Mouse (Mus musculus): ENCODE results near the gene Nlgn1. TPM values are rescaled to one million over a fixed set of nuclear protein-coding genes. Genes with fewer than 3 reads are reported as not detected.

Gene Nlgn1
- polyA plus RNA-seq (2014; fragmentation: Nextera tagmentation; extraction: Ambion mirVana) = 3.2 and 3.6 TPM in 2 replicates

- no peaks in the 10 kb centered on the region for H3K36me3 ChIP-seq (ENCODE audit: control insufficient read depth, insufficient read depth, low read length)
These were observed at the start of gene Nlgn1 for GRCm38 (mm10) chr3:26332400-26333238. Nlgn1 (minus strand) TSS chr3:26332460.

GRCm38 (mm10) chr3:26378272-26378671 is 46.0 kb upstream of the Nlgn1 start:
- no peaks in the 10 kb centered on the region for H3K4me1 ChIP-seq (ENCODE audit: control insufficient read depth, insufficient read depth, low read length)
- no peak overlapping the region for H3K4me2 ChIP-seq (ENCODE audit: low read depth, low read length)
- ATAC-seq (ENCODE audit: low read depth) = no peak
- no peak overlapping the region for H3K4me3 ChIP-seq (ENCODE audit: low read depth, low read length)
- H3K27me3 ChIP-seq (replicated peaks; ENCODE audit: control insufficient read depth, insufficient read depth, low read length) = no peaks in the 10 kb centered on the region
- WGBS = 69% methylated on average over 2 of the region's 2 CpGs
- H3K27ac ChIP-seq (replicated peaks; ENCODE audit: low read depth, low read length) = no peak overlapping the region
- H3K9me3 ChIP-seq (ENCODE audit: control insufficient read depth, low read length) = no peaks in the 10 kb centered on the region
- no peak for DNase-seq (ENCODE audit: low spot score)
- H3K9ac ChIP-seq (ENCODE audit: low read depth, low read length) = no peak overlapping the region
- no peaks in the 10 kb centered on the region for H3K36me3 ChIP-seq (ENCODE audit: control insufficient read depth, insufficient read depth, low read length)

More at GRCm38 (mm10) chr3:26332400-26333238, at the start of gene Nlgn1:
- peaks cover 10% of the 10 kb centered on the region; the same call in 1 of the 2 replicates for H3K4me1 ChIP-seq (ENCODE audit: control insufficient read depth, insufficient read depth, low read length)
- H3K27me3 ChIP-seq (replicated peaks; ENCODE audit: control insufficient read depth, insufficient read depth, low read length) = peaks cover 41% of the 10 kb centered on the region
- no peak for ATAC-seq (ENCODE audit: low read depth)
- peak within 1 kb of the TSS; percentile 62 for H3K4me3 ChIP-seq (ENCODE audit: low read depth, low read length)
- WGBS = 2% methylated on average over 14 of the region's 14 CpGs
- H3K4me2 ChIP-seq (ENCODE audit: low read depth, low read length) = peak within 1 kb of the TSS; percentile 96
- peak within 1 kb of the TSS; percentile 63 for H3K9ac ChIP-seq (ENCODE audit: low read depth, low read length)
- DNase-seq (ENCODE audit: low spot score) = no peak
- H3K9me3 ChIP-seq (ENCODE audit: control insufficient read depth, low read length) = no peaks in the 10 kb centered on the region
- H3K27ac ChIP-seq (replicated peaks; ENCODE audit: low read depth, low read length) = no peak within 1 kb of the TSS; the same call in 1 of the 2 replicates

GRCm38 (mm10) chr3:26355082-26355481 is 22.8 kb upstream of the Nlgn1 start:
- no peak for ATAC-seq (ENCODE audit: low read depth)

GRCm38 (mm10) chr3:26354483-26355030 is 22.3 kb upstream of the Nlgn1 start:
- Histone ChIP-seq H3K4me3 (ENCODE audit: low read depth, low read length) (no peak overlapping the region), H3K4me2 (ENCODE audit: low read depth, low read length) (no peak overlapping the region), H3K9me3 (ENCODE audit: control insufficient read depth, low read length) (no peaks in the 10 kb centered on the region), H3K27me3 (replicated peaks; ENCODE audit: control insufficient read depth, insufficient read depth, low read length) (no peaks in the 10 kb centered on the region), H3K27ac (replicated peaks; ENCODE audit: low read depth, low read length) (no peak overlapping the region), H3K36me3 (ENCODE audit: control insufficient read depth, insufficient read depth, low read length) (no peaks in the 10 kb centered on the region), H3K4me1 (ENCODE audit: control insufficient read depth, insufficient read depth, low read length) (no peaks in the 10 kb centered on the region), H3K9ac (ENCODE audit: low read depth, low read length) (no peak overlapping the region)
- 67% methylated on average over 5 of the region's 5 CpGs for WGBS
- DNase-seq (ENCODE audit: low spot score) (peak; percentile 36), ATAC-seq (ENCODE audit: low read depth) (0 out of 2 replicates have a peak, but pooled peaks have one; percentile 37)

More at GRCm38 (mm10) chr3:26355082-26355481, 22.8 kb upstream of the Nlgn1 start:
- Histone ChIP-seq H3K9ac (ENCODE audit: low read depth, low read length) (no peak overlapping the region), H3K9me3 (ENCODE audit: control insufficient read depth, low read length) (no peaks in the 10 kb centered on the region), H3K4me2 (ENCODE audit: low read depth, low read length) (no peak overlapping the region), H3K4me1 (ENCODE audit: control insufficient read depth, insufficient read depth, low read length) (no peaks in the 10 kb centered on the region), H3K27me3 (replicated peaks; ENCODE audit: control insufficient read depth, insufficient read depth, low read length) (no peaks in the 10 kb centered on the region), H3K4me3 (ENCODE audit: low read depth, low read length) (no peak overlapping the region), H3K36me3 (ENCODE audit: control insufficient read depth, insufficient read depth, low read length) (no peaks in the 10 kb centered on the region), H3K27ac (replicated peaks; ENCODE audit: low read depth, low read length) (no peak overlapping the region)
- WGBS = 82% methylated on average over 5 of the region's 5 CpGs
- DNase-seq (ENCODE audit: low spot score) = no peak

- H3K9me3 ChIP-seq (ENCODE audit: control insufficient read depth, low read length) = no peaks in the 10 kb centered on the region
- peaks cover 18% of the 10 kb centered on the region for H3K27me3 ChIP-seq (replicated peaks; ENCODE audit: control insufficient read depth, insufficient read depth, low read length)
These were observed 5.2 kb upstream of the Nlgn1 start for GRCm38 (mm10) chr3:26337495-26337894.

GRCm38 (mm10) chr3:26333239-26333811 is 1.1 kb upstream of the Nlgn1 start:
- H3K4me3 ChIP-seq (ENCODE audit: low read depth, low read length) = peak overlapping the region; percentile 62
- no peak overlapping the region for H3K27ac ChIP-seq (replicated peaks; ENCODE audit: low read depth, low read length)
- 0% methylated on average over 30 of the region's 41 CpGs for WGBS
- ATAC-seq (ENCODE audit: low read depth) (peak; percentile 70), DNase-seq (ENCODE audit: low spot score) (peak; percentile 71)
- peak overlapping the region; percentile 96 for H3K4me2 ChIP-seq (ENCODE audit: low read depth, low read length)
- no peaks in the 10 kb centered on the region for H3K36me3 ChIP-seq (ENCODE audit: control insufficient read depth, insufficient read depth, low read length)
- H3K4me1 ChIP-seq (ENCODE audit: control insufficient read depth, insufficient read depth, low read length) = peaks cover 10% of the 10 kb centered on the region; the same call in 1 of the 2 replicates
- no peaks in the 10 kb centered on the region for H3K9me3 ChIP-seq (ENCODE audit: control insufficient read depth, low read length)
- peaks cover 41% of the 10 kb centered on the region for H3K27me3 ChIP-seq (replicated peaks; ENCODE audit: control insufficient read depth, insufficient read depth, low read length)
- peak overlapping the region; percentile 58 for H3K9ac ChIP-seq (ENCODE audit: low read depth, low read length)

More at GRCm38 (mm10) chr3:26337495-26337894, 5.2 kb upstream of the Nlgn1 start:
- Histone ChIP-seq H3K4me2 (ENCODE audit: low read depth, low read length) (no peak overlapping the region), H3K4me3 (ENCODE audit: low read depth, low read length) (no peak overlapping the region), H3K4me1 (ENCODE audit: control insufficient read depth, insufficient read depth, low read length) (peaks cover 7% of the 10 kb centered on the region; the same call in 1 of the 2 replicates), H3K27ac (replicated peaks; ENCODE audit: low read depth, low read length) (no peak overlapping the region), H3K9ac (ENCODE audit: low read depth, low read length) (no peak overlapping the region), H3K36me3 (ENCODE audit: control insufficient read depth, insufficient read depth, low read length) (no peaks in the 10 kb centered on the region)
- DNase-seq (ENCODE audit: low spot score) (no peak), ATAC-seq (ENCODE audit: low read depth) (no peak)
- 58% methylated on average over 2 of the region's 2 CpGs for WGBS

GRCm38 (mm10) chr3:26331177-26332061 is 841 bp downstream of the Nlgn1 start:
- DNase-seq (ENCODE audit: low spot score) (peak; percentile 52), ATAC-seq (ENCODE audit: low read depth) (peak; percentile 66)
- Histone ChIP-seq H3K9me3 (ENCODE audit: control insufficient read depth, low read length) (no peaks in the 10 kb centered on the region), H3K4me2 (ENCODE audit: low read depth, low read length) (peak overlapping the region; percentile 96), H3K4me3 (ENCODE audit: low read depth, low read length) (peak overlapping the region; percentile 62), H3K36me3 (ENCODE audit: control insufficient read depth, insufficient read depth, low read length) (no peaks in the 10 kb centered on the region), H3K27me3 (replicated peaks; ENCODE audit: control insufficient read depth, insufficient read depth, low read length) (peaks cover 41% of the 10 kb centered on the region), H3K27ac (replicated peaks; ENCODE audit: low read depth, low read length) (no peak overlapping the region; the same call in 1 of the 2 replicates), H3K9ac (ENCODE audit: low read depth, low read length) (peak overlapping the region; percentile 63), H3K4me1 (ENCODE audit: control insufficient read depth, insufficient read depth, low read length) (peaks cover 10% of the 10 kb centered on the region; the same call in 1 of the 2 replicates)
- WGBS = under 1% methylated on average over 49 of the region's 60 CpGs

GRCm38 (mm10) chr3:26330863-26331176 is 1.4 kb downstream of the Nlgn1 start:
- no peak overlapping the region for H3K27ac ChIP-seq (replicated peaks; ENCODE audit: low read depth, low read length)

More at GRCm38 (mm10) chr3:26330863-26331176, 1.4 kb downstream of the Nlgn1 start:
- peaks cover 10% of the 10 kb centered on the region; the same call in 1 of the 2 replicates for H3K4me1 ChIP-seq (ENCODE audit: control insufficient read depth, insufficient read depth, low read length)
- H3K36me3 ChIP-seq (ENCODE audit: control insufficient read depth, insufficient read depth, low read length) = no peaks in the 10 kb centered on the region
- peaks cover 41% of the 10 kb centered on the region for H3K27me3 ChIP-seq (replicated peaks; ENCODE audit: control insufficient read depth, insufficient read depth, low read length)
- peak overlapping the region; percentile 96 for H3K4me2 ChIP-seq (ENCODE audit: low read depth, low read length)
- ATAC-seq (ENCODE audit: low read depth) = 0 out of 2 replicates have a peak, but pooled peaks have one; percentile 9
- H3K4me3 ChIP-seq (ENCODE audit: low read depth, low read length) = peak overlapping the region; percentile 62
- H3K9me3 ChIP-seq (ENCODE audit: control insufficient read depth, low read length) = no peaks in the 10 kb centered on the region
- WGBS = 5% methylated on average over 9 of the region's 9 CpGs
- DNase-seq (ENCODE audit: low spot score) = peak; percentile 52
- H3K9ac ChIP-seq (ENCODE audit: low read depth, low read length) = peak overlapping the region; percentile 63

All from embryonic facial prominence, embryonic 14.5 days (tissue).